Mouse (Mus musculus) embryo, embryonic 9.5 days (tissue): ENCODE data around the gene Dnajb14.
A peak's percentile ranks its signal among the peaks of the same experiment; 100 is the strongest.
"Not testable (repeated sequence)": the region's sequence is repeated elsewhere in the genome, so short reads cannot be mapped to it uniquely, and the experiment has no call there.

Experiments used
- DNase-seq: peaks from one replicate; pipeline ENCODE4 v3.0.0-alpha.2; 2017; ENCODE audit errors: extremely low spot score

Dnajb14 gene

GRCm38 (mm10) chr3:137867437-137868093, at the start of gene Dnajb14:
Gene Dnajb14, plus strand, starts transcription at chr3:137867675.
- DNase-seq = peak; percentile 85

GRCm38 (mm10) chr3:137818713-137819112, 48.8 kb upstream of the Dnajb14 start:
- no peak for DNase-seq

DNA sequence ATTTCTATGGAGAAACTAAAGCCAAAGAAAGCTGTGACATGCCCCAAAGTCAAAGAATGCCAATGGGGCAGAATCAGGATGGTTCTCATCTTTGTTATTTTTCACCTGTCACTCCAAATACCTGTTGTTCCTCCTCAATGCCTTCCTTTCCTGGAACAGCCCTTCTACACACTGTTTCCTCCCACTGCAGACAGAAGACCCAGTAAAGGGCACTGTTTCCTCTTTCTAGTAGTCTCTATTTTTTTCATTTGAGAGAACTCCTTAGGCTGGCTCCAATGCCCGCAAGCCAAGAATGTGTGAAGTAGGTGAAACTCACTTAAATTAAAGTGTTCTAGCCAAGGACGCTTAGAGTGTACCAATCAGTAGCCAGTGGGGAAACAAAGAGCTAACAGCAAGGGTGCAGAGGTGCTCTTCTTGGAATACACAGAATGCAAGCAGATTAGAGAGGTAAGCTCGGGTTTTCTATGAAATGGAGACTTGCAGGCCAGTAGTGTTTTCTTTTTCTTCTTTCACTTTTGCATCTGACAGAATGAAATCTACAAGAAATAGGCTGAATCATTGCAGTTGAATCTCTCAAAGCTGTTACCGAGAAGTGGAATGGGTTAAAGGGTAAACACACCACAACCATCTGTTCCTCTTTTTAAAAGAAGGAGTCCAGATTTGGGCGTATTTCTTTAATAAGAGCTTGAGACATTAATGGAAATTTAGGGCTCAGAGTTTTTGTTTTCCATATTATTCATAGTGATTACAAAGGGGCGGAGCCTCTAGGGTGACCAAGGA, 46.6 kb upstream of the Dnajb14 start:
- DNase-seq = no peak

GRCm38 (mm10) chr3:137823317-137823716, 44.2 kb upstream of the Dnajb14 start:
- no peak for DNase-seq

GRCm38 (mm10) chr3:137827678-137828077, 39.8 kb upstream of the Dnajb14 start:
- DNase-seq = peak; percentile 34

GRCm38 (mm10) chr3:137831156-137831555, 36.3 kb upstream of the Dnajb14 start:
- DNase-seq = no peak

DNA sequence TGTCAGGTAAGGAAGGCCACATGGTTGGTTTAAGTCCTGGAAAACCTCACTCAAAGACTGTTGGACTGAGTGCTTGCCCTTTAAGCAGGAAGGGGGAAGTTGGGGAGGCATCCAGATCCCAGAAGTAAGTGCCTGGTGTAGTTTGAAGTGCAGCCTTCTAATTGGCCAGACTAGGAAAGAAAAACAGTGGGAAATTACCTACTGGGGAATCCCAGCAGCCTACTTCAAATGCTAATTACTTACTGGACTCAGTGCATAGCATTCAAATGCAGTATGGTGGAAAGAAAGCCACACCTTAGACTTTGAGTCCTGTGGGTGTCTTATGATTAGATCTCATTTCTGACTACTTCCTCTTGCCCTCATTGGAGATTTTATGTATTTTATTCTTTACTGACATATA, 34.3 kb upstream of the Dnajb14 start:
- DNase-seq = no peak

GRCm38 (mm10) chr3:137833698-137834097, 33.8 kb upstream of the Dnajb14 start:
- no peak for DNase-seq

DNA sequence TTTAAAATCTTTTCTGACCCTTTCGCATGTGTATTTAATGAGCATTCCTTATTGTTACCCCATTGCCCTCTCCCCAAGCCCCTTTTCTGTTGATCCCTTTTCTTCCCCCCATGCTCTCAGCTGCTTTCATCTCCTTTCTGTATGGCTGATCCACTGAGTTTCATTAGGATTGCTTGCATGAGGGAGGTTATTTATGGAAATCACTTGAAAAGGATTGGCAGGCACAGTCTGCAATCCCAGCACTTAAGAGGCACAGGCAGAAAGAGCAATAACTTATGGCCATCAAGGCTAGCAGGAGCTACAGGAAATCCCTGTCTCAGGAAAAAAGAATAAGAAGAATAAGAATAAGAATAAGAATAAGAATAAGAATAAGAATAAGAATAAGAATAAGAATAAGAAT, 30.9 kb upstream of the Dnajb14 start:
- no peak for DNase-seq

DNA sequence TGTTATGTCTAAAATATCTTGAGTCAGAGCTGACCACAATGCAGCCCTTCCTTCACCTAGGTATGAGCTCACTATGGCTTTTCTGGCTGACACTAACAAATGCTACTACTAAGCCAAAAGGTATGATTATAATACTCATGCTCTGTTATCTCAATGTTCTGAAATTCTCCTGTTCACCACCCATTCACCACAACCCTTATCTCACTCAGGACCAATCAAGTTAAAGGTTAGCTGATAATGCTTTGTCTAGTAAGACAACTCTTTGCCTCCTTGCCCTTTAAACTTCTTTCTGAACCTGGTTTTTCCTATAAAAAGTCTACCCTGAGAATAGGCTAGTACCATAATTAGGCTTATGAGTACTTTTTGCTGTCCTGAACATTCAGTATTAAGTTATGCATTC, 29.3 kb upstream of the Dnajb14 start:
- no peak for DNase-seq

- no peak for DNase-seq
These were observed 24.5 kb upstream of the Dnajb14 start for GRCm38 (mm10) chr3:137842944-137843343.

GRCm38 (mm10) chr3:137844263-137844662, 23.2 kb upstream of the Dnajb14 start:
- DNase-seq = no peak

GRCm38 (mm10) chr3:137846552-137846951, 20.9 kb upstream of the Dnajb14 start:
- no peak for DNase-seq

DNA sequence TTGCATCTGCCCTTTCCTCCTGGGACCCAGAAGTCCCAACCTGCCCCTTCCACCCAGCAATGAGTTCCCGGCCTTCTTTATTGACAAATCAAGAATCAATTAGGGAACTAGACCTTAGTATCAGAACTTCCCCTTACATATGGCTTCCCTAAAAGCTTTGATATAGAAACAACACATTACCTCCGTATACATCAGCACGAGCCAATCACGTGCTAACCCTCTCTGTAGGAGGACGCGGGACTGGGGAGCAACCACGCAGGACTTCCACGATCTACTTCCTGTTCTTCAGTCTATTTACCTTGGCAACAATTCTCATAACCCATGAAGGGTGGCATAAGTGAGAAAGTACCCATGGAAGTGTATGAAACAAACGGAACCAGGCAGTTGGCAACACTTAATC, 19.1 kb upstream of the Dnajb14 start:
- no peak for DNase-seq

DNA sequence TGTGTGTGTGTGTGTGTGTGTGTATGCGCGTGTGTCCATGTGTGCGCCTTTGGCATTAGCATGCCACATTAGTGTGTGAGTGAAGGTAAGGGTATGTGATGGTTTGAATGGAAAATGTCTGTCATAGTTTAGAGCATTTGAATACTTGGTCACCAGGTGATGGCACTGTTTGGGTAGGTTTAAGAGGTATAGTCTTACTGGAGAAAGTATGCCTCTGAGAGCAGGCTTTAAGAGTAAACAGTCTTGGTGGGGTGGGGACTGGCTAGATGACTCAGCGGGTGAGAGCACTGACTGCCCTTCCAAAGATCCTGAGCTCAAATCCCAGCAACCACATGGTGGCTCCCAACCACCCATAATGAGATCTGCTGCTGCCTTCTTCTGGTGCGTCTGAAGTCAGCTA, 17.8 kb upstream of the Dnajb14 start:
- DNase-seq = no peak

- no peak for DNase-seq
These were observed 16.3 kb upstream of the Dnajb14 start for GRCm38 (mm10) chr3:137851196-137851595.

GRCm38 (mm10) chr3:137853011-137853410, 14.5 kb upstream of the Dnajb14 start:
- not testable (repeated sequence) for DNase-seq

DNA sequence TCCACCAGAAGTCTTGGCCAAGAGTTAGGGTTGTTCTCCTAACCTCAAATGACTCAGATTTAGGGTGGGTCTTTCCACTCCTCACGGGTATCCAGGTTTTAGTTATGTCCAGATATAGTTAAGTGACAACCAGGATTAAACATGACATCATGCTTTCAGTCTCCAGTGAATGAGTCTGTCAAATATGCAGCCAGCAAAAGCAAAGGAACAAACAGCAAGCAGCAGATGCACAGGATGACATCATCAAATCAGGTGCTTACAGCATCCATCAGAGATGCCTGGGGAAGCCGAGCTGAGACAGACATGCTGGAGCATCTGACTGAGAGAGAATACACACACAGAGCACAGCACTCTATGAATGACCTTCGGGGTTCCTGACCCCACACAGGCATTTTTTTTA, 12.1 kb upstream of the Dnajb14 start:
- DNase-seq = no peak

DNA sequence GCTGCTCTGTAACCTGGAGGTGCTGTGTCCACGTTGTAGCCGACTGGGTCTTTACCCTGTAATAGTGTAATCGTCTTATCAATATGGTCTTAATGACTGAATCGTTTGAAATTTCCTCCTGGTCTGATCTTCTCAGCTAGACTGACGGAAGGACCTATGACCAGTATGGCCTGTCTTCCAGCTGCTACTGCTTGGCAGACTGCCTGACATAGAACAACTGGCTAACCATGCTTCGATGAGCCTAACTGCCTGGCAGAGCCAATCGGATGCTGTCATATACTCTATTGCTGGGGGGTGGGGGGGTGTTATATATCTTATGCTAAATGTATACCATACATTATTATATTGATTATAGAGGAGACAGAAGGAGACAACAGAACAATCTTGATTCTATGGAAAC, 11.4 kb upstream of the Dnajb14 start:
- no peak for DNase-seq

DNA sequence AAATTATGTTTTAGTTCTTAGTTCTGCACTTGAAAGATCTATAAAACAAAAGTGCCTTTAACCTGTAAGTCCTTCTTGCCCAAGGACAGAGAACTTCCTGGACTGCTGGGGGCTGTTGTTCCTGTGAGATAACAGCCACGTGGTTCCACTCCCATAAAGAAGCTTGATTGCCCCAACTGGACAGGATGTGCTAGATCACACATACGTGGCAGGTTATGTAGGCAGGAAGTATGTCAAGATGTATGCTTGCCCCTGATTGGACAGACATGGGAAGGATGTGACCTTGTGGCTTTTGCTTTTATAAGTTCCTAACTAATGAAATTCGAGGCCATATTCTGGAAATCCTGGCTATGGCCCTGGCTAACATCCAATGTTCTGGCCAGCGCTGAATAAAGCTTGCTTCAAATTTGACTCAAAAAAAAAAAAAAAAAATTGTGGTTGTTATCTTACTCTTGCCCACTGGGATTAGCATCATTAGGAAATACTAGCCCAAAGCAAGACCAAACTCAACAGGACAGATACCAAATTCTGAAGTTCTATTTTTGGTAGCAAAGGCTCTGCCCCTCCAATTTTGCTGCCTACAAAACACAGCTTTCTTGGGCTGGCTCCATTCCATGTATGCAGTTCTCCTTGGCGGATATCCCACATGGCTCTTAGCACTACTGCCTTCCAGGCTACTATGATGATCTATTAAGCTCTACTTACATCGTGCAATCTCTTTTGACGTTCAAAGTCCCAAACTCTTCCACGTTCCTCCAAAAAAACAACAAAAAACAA, 6.9 kb upstream of the Dnajb14 start:
- no peak for DNase-seq

DNA sequence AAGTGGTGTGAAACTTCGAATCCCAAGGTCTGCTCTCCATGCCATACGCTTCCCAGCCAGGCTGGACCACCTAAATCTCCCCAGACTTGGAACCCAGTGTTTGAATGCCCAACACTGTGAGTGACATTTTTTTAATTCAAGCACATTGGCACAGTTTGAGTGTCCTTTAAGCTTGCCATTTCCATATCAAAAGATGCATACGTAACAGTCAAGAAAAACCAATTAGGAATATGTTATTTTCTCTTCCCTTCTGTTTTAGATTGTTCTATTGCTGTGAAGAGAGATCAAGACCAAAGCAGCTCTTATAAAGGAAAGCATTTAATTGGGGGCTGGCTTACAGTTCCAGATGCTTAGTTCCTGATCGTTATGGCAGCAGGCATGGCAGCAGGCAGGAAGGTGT, 6.0 kb upstream of the Dnajb14 start:
- no peak for DNase-seq

DNA sequence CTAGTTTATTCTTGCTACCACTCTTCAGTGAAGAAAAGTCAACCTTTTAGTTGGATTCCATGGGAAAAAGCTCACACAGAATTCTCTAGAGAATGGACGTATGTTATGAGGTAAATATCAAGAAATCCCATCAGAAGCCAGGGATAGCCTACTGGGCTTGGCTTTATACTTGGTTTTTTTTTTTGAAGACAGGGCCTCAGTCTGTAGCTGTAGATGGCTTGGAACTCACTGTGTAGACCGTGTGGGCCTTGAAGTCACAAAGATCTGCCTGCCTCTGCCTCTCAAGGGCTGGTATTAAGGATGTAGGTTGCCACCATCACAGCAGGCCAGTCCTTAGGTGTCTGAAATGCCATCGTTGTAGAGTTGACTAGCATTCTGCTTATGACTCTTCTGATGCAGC, 4.9 kb upstream of the Dnajb14 start:
- DNase-seq = no peak
